Mouse (Mus musculus) retina, adult 2 months (tissue): ENCODE results near the gene Gfpt2.
A peak's percentile ranks its signal among the peaks of the same experiment; 100 is the strongest.

Experiments
- DNase-seq: peaks from one replicate; pipeline ENCODE4 v3.0.0-alpha.2; 2012; ENCODE audit warnings: low read depth, low spot score

Gfpt2 gene

DNA sequence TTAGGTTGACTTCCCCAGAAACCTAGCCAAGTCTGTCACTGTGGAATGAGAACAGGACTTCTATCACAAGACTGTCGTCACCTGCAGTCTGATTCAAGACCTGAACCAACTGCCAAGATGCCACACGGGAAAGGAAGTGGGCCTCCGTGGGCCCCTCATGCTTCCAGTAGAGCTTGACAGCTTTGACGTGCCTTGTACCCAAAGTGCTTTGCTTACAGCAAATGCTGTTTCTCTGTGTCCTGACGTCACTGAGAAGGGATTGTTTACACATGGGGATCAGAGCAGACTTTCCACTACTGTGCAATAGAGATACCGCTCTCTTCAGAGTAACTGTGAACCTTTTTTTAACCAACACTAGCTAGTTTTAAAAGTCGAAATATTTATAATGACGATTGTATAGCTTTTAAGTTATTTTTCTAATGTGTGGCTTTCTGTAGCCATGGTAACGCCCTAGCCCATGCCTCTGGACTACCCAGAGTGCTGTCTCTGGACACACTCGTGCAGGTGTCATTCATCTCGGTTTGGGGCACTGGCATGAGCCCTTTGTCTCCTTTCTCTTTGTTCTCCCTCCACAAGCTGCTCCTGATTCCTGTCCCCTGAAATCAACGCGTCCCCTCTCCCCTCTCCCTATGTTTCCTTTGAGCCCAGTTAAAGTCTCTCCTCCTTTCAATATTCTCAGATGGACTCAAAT is 43.9 kb downstream of the Gfpt2 start:
- no peak for DNase-seq

DNA sequence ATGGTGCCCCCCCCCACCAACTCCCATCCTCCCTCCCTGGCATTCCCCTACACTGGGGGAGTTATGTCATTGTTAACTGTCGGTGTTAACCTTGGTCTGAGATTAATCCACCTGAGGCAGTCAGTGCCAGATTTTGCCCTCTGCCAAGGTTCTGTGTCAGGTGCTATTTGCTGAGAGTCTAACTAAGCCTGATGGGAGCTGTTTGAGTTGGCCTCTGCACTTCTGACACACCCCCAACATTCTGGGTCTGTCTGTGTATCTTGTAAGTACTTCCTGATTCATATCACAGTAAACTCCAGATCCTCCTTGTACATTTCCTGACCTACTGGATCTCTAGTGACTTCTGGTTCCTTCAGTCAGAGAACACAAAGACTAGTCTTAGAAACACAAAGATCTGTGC is 46.7 kb downstream of the Gfpt2 start:
- DNase-seq, result no peak

DNA sequence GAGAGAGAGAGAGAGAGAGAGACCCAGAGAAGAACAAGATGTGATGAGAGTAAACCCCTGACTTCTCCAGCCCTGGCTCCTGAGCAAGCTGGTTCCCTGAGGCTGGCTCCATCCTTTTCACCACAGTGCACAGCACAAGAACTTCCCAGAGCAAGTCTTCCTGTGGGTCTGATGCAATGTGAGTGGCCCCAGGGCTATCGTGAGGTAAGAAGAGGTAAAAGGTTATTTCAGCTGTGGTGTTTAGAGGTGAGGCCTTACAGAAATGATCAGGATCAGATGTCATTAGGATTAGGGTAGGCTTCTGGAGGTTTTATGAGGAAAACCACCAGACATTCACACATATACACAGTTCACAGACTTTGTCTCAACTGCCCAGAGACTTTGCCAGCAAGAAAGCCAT is 47.9 kb downstream of the Gfpt2 start:
- DNase-seq, result no peak

DNA sequence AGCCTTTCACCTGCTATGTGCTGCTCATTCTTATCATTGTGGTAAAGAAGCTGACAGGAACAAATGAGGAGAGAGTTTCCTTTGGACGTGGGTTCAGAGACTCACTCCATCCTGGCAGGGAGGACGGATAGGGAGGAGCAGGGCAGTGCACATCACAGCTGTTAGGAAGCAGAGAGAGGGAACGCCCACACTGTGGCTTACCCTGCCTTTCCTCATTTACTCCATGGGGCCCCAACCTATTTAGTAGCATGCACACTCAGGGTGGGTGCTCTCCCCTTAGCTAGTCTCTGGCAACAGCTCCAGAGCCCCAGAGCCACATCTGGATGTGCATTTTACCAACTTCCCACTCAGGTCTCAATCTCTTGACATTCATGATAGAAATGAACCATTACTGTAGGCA is 48.7 kb downstream of the Gfpt2 start:
- DNase-seq, result no peak

DNA sequence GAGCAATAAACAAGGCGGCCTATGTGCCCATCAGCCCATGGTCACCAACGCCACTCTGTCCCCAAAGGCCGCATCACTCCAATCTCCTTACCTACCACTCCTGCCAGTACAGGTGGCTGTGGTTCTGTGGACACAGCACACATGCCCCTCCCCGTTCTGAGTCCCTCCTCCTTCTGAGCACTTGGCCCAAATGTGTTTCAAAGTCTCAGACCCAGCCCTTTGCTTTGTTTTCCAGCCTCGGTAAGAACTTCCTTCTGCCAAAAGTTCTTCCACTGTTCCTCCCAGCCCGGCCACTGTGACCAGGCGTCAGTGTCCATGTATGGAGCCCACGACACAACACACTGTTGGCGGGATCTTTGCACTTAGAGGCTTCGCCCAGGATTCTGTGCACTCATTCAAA is 50.3 kb downstream of the Gfpt2 start:
- no peak for DNase-seq

DNA sequence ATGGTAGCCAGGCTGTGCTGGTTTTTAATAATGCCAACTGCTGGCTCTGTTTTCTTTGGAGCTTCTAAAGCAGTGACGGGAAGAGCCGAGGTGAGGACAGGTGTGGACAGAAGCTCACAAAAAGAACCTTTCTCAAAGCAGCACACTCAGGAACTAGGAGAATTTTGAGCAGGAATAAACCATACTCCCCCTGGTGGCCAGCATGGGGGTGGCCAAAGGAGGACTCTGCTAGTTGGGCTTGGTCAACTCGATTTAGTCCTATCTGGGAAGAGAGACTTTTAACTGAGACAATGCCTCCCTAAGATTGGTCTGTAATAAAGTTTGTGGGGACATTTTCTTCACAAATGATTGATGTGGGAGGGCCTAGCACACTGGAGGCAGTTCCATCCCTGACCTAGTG is 51.0 kb downstream of the Gfpt2 start:
- DNase-seq, result peak; percentile 30

DNA sequence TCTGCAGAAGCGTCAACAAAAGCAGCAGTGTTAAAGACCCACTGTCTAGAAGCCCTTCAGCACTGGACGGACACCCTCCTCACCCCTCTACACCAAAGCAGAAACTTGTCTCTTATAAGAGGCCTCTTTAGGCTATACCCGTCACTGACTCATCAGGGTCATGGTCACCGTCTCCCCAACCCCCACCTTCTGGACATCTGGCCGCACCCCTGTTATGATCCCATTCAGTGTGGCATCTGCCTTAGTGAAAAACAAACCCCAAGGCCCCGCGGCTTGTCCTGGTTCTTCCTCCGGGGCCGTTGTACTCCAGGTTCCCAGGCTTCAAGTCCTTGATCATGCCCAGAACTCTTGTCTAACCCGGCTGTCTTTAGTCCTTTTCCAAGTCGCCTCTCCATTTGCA is 52.0 kb downstream of the Gfpt2 start:
- DNase-seq, result no peak

DNA sequence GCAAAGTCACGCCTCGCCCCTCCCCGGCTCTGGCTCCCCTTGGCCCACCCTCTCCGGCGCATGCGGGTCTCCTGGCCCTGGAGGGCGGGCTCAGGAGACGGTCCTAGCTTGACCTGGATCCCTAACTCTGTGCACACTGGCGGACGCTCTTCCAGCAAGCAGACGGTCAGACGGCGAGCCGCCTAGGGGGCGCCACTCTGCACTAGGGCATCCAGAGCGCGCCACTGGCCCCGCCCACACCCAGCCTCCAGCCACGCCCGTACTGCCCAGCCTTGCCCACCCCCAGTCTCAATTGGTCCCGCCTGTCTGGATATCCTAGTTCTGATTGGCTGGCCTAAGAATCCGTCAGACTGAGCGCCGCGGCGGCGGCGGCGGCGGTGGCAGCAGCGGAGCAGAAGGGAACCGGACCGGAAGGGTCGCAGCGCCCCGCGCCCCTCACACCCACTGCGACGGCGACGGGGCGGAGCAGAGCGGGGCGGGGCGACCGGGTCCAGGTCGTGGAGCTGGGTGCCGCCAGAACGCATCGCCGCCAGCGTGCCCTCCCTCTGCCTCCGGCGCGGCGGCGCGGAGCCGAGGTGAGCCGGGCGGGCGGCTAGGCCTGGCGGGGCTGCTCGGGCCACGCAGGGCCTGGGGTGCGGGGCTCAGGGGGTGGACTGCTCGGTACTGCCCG is 52.6 kb downstream of the Gfpt2 start, which contains the start of gene Mapk9:
TSS of gene Mapk9 (plus strand) at position 351 of the 670 bp plus-strand sequence.
- peak; percentile 90 for DNase-seq

DNA sequence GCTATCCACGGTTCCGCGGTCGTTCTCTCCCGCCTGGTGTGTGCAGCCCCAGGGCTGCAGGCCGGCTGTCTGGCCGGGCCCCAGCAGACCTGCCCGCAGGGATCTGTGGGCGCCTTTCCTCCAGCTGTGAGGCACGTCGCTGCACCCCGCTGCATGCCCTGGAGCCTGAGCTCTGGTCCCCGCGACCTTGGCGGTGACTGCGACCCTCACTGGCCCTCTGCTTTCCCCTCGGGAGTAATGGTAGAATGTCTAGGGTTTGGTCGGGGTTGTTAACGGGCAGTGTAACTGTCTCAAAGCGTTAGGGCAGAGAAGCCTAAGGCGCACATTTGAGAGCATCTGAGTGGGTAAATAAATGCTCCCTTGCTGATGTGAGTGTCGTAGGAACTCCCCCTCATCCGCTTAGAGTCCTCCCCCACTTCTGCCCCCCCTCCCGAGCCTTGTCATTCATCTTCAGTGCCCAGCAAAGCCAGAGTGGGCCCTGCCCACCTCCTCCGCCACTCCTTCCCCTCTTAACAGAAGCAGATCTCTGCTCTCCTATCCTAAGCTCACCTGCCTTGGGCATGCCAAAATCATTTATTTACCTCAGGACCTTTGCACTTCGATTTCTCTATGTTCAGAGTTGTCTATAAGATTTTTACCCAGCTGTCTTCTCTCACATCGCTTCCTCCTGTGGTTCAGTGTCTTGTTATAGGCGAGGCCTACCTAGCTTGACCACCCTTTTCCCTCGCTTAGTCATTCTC is 53.3 kb downstream of the Gfpt2 start:
- DNase-seq, result peak; percentile 44

DNA sequence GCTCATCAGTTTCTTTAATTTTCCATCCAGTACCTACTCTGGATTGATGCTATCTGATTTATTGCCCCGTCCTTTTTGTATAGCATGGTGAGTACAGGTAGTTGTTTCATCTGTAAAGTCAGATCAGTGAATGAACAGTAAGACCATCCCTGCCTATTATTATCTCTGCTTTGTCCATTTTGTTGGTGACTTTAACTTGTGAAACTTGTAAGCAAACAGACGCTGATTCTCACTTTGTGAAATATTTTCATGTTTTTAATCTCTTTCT is 53.8 kb downstream of the Gfpt2 start:
- no peak for DNase-seq

DNA sequence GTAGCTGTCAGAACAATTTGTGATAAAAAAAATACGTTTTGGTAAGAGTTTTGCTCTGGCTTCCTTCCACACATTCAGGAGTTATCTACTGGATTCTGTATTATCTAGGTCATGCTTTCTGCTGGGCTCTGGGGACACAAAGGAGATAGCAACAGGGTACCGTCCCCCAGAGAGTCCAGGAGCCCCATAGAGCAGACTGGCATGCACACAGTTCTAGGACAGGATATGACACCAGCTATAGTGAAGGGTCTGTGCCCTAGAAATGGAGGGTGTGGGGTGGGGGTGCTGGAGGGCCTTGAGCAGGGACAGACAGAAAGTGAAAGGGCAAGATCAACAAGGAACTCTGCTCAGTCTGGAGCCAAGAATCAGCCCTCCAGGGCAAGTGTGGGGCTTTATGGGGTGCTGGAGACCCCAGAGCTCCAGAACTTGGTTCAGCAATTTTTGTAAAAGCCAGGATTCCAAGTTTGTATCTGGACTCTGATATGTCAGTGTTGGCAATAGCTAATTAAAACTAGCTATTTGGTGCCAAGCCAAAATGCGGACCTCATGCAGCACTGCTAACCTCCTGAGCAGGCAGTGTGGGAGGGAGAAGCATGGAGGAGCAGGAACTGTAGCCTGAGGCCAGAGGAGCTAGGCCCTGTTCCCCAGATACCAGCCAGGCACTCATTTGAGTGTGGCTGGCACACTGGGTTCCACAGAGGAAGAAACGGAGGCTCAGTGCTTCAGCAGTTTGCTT is 54.3 kb downstream of the Gfpt2 start:
- no peak for DNase-seq

DNA sequence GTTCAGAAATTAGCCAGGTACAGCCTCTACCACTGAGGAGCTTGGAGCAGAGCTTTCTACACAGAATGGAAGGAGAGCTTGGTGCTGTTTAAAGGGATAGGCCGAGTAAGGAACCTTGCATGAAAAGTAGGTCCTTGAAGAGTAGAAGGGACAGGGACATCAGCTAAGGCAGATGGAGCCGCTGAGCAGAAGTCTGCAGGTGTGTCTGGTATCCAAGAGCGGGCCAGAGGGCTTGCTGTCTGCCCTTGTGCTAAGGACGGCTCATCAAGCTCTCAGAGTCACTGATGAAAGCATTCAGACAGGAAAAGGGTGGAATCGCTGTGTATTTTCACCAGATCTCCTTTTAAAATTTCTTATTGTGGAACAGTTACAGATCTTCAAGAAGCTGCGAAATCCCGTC is 56.4 kb downstream of the Gfpt2 start:
- no peak for DNase-seq

DNA sequence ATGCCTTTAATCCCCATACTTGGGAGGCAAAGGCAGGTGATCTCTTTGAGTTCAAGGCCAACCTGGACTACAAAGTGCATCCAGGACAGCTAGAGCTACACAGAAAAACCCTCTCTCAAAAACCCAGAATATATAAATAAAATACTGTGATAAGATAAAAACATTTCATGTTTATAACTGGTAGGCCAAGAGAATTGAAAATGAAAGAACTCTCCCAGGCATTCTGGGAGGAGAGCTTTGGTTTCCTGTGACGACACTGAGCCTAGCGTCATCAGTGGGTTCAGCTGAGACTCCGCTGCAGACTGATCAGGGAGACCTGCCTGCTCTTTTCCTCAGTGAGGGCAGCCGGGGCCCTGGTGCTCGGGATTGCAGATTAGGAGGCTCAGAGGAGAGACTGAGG is 61.2 kb downstream of the Gfpt2 start:
- no peak for DNase-seq

DNA sequence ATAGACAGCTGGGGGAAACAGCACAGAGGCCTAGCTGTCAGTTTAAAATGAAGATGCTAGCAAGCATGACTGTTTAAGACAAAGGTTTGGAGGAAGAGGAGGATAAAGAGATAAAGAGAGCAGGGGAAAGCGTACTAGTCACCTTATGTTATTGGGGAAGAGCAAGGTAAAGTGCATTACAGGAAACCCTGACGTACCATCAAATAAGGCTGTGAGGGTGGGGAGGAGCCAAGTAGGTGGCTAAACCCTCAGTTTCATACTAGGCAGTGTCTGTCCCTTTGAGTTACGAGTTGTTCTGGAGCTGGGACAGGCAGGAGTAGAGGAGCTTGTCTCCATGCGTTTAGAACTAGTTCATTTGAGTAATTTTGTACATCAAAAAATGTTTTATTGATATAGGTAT is 67.2 kb downstream of the Gfpt2 start:
- DNase-seq, result no peak

DNA sequence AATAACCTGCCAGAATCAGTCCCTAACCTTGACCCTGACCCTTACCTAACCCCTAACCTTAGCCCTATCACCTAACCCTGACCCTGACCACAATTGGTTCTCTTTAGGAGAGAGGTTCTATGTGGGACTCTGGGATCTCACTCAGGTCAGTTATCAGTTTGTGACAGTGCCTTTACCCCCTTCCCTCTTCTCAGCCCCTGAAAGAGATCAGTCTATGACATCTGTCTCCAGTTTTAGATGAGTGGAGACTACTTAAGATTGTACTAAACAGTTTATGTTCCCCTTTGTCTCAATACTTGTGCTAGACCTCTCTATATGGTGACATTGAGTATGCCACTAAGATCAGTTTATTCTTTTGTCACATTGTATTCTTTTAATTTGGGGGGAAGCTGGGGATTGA is 69.9 kb downstream of the Gfpt2 start:
- DNase-seq, result no peak

DNA sequence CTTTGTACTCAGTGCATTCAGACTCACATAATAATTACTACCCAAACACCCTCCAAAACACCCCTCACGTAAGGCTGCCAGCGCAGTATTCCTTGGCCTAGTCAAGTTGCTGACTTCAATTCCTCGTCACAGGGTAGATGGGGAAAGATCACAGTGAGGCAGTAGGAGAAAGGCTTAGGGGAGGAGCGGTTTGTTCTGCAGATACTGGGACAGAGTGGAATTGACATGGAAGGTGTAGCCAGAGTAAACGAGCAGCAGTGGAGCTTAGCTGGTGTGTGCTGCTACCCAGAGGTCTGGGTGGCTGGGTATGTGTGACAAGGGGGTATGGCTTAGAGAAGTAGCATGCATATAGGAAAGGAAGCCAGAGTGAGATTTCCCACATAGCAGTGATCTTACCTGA is 73.3 kb downstream of the Gfpt2 start:
- no peak for DNase-seq

DNA sequence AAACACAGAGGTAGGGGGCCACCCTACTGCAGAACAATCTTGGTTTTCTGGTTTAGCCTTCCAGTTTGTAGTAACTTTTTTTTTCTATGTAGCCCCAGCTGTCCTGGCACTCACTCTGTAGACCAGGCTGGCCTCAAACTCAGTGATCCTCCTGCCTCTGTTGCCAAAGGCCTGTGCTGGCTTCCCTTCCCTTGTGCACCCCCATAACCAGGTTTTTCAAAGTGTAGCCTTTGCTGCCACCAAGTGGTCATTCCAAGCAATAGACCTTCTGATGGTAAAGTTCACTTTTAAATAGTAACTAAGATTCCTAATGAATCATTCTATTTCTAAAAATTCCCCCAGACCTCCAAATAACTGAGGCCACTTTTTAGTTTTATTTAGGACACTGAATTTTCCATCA is 75.8 kb downstream of the Gfpt2 start:
- no peak for DNase-seq

DNA sequence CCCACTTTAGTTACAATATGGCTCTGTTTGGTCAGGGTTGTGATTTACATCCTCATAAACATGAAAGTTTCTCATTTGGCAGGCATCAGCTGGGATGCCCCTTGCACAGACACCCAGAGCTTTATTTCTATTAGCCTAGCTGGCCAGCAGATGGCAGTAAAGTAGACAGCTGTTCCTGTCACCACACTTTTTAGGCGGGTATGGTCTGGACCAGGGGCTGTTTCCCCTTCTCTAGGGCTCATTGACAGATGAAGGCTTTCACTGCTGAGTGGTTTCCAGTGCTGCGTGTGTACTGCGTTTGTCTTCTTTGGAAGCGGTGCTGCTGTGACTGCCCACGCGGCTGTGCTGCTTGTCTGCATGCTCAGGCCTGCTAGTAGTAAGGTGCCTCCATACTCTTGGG is 77.9 kb downstream of the Gfpt2 start:
- no peak for DNase-seq

DNA sequence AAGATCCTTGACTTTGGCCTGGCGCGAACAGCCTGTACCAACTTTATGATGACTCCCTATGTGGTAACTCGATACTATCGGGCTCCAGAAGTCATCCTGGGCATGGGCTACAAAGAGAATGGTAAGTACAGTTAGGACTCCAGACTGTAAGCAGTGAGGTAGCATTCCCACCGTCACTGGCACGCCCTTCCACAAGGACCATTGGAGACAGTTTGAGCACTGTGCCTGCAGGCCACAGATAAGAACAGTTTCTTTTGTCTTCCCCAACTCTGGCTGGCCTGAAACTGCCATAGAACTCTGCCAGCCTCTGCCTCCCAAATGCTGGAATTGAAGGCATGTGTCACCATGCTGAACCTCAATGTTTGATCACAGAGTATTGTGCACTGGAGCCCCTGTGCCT is 78.8 kb downstream of the Gfpt2 start:
- no peak for DNase-seq

DNA sequence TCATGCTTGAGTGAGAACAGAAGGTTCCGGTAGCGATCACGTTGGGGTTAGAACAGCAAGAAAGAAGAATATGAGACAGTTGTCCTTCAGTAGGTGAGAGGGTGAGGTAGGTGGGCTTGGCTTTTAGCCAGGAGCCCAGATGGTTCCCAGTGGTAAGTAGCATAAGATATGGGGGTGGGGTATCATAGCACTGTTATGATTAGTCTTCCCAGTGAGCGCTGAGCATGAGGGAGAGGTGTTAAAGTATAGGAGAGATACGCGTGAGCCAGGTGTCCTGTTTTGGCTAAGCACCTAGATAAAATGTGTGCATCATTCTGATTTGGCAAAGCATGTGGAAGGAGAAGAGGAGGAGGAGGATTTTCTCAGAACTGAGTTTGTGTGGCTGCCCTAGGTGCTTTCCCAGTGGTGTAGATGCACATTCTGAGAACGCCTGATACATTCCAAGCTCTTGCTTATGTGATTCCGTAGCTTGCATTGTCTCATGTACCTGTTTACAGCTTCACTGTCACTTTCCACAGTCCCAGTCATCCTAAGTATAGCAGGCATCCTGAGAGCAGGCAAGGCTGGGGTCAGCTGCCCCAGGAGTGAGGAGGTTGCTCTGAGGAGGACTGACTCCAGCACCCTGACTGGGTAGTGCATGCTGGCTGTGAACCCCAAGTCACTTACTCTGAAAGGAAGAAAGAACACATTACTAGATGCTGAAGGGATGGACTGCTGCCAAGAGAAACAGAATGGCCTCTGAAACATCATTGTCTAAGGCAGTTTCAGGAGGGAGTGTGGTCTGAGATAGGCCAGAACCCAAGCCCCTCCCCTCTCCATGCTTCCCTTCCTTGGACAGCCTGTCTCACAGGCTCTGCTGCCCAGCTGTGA is 83.2 kb downstream of the Gfpt2 start:
- no peak for DNase-seq

DNA sequence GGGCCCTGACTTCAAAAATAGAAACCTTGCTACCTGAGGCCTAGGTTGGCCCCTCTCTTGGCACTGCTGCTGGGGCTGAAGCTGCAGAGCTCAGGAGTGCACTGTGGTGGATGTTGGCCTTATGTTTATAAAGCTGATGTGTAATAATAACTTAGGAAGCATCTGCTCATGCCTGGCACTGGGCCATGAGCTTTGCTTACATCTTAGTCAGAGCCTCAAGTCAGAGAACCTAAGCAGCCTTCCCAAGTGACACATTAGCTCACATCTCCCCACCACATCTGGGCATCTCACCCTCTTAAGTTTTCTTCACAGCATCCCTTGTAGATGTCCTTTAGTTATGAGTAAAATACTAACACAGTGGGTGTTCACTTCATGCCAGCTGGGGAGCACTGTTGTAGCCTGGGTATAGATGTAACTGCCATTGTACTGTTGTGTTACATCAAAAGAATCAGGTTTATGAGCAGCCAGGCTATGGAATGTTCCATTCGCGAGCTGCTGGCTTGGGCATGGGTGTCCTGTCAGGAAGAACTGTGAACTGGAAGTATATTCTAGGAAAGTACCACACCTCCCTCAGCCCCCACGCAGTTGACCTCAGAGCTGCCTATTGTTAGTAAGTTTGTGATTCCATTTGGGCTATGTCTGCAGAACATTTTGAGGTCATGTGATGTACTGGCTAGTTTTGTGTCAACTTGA is 86.1 kb downstream of the Gfpt2 start:
- no peak for DNase-seq
